Mouse (Mus musculus) CD4-positive, CD25-positive, alpha-beta regulatory T cell, adult 9 weeks (primary cell): ENCODE measurements around the gene Rbm28. TPM values are rescaled to one million over a fixed set of nuclear protein-coding genes. Genes with fewer than 3 reads are reported as not detected.

Experiments used
- polyA plus RNA-seq: library from polyadenylated mRNA; unstranded; fragments of 100-300 nt; shearing (Covaris generic); gene quantifications from one replicate; pipeline ENCODE4 v1.2.1, GENCODE M21; 2017

Gene Rbm28
- 69.8 TPM for polyA plus RNA-seq

DNA sequence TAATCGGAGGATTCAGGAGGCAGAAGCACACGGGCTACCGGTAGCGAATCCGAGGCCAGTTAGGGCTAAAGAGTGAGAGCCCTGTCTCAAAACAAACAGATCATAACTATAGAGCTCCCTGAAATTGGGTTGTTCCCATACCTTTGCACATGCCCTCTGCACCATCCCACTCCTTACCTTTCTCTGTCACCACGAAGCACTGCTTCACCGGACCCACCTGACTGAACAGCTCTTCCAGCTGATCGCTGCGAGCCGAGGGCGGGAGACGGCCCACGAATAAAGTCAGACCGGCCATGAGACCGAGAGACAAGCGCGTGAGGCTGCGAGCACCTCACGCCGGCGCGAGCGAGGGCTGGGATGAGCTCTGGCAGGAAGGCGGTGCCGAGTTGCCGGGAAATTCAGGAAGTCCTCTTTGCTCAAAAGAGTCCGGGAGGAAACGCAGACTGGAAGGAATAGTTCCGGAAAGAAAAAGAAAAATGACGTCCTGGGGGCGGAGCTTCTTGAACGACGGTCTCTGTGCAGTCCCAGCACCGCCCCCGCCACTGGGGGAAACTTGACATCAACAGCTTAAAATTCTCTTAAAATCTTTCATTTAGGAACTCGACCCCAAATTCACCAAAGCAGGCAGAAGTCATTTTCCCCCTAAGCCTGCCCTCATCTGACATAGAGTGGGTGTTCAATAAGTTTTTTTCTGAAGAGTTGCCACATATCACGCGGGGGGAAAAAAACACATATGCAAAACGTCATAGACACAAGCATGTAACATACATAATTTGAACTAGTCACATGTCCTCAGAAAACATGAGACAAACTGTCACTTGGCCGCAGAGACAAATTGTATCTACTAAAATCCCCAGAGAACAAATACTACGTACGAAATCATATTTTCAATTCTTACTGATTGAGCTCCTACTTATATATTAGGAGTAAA, at the start of gene Rbm28:
Gene Rbm28 (minus strand): TSS at position 693 of the 931 bp plus-strand sequence.

GRCm38 (mm10) chr6:29178888-29179658, 14.3 kb upstream of the Rbm28 start, which contains the start of gene Prrt4:
Gene Prrt4, minus strand, starts transcription at chr6:29179584.

Other genes with a start within 250 kb of the Rbm28 start
- not detected for gene Lep, start 104.8 kb downstream of the Rbm28 start, polyA plus RNA-seq
- not detected for gene Prrt4, start 14.6 kb upstream of the Rbm28 start, polyA plus RNA-seq
- gene Impdh1, start 51.4 kb upstream of the Rbm28 start, polyA plus RNA-seq = 53.9 TPM
- 43.6 TPM for gene Hilpda, start 107.5 kb upstream of the Rbm28 start, polyA plus RNA-seq
- gene Fam71f2, start 114.6 kb upstream of the Rbm28 start, polyA plus RNA-seq = 0.74 TPM
- not detected for gene Fam71f1, start 154.1 kb upstream of the Rbm28 start, polyA plus RNA-seq
- gene Calu, start 183.1 kb upstream of the Rbm28 start, polyA plus RNA-seq = 121 TPM
- 0.27 TPM for gene Opn1sw, start 223.5 kb upstream of the Rbm28 start, polyA plus RNA-seq
- gene Ccdc136, start 231.3 kb upstream of the Rbm28 start, polyA plus RNA-seq = 0.07 TPM